Mouse (Mus musculus): ENCODE results near the gene Vangl2.

Vangl2 gene

DNA sequence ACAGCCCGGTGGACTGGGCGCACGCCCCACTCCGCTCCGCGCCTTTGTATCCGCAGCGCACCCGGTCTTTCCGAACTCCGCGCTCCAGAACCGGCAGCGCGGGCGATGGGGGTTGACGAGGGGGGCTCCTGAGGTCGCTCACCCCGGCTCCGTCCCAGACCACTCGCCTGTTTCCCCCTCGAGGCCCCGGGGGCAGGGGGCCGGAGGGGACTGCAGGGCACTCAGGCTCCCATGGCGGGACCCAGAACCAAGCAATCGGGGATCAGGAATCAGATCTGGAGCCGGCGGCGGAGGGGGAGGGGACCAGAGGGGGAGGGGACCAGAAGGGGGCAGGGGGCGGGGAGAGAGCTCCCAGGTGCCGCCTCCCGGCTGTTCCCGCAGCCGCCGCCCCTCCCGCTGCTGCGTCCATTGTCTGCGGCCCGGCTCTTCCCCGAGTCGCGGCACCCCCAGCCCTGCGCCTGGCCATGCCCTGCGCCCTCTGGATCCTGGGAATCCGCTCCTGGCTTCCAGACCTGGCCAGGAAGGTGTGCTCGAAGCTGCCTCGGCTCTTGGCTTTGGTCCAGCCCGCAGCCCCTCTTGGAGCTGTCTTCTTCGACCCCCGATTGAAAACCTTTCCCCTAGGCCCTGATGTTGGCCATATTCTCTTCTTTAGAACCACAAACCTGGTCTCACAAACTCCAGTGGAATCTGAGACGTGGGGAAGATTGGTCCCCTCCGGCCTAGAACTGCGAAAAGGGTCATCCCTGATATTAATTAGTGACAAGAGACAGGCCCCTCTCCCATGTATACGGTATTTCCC, 1.0 kb downstream of the Vangl2 start:
- DNase-seq = peak; percentile 90

- DNase-seq = peak; percentile 65
Observed at GRCm38 (mm10) chr1:172026201-172026901, 1.9 kb downstream of the Vangl2 start.

DNA sequence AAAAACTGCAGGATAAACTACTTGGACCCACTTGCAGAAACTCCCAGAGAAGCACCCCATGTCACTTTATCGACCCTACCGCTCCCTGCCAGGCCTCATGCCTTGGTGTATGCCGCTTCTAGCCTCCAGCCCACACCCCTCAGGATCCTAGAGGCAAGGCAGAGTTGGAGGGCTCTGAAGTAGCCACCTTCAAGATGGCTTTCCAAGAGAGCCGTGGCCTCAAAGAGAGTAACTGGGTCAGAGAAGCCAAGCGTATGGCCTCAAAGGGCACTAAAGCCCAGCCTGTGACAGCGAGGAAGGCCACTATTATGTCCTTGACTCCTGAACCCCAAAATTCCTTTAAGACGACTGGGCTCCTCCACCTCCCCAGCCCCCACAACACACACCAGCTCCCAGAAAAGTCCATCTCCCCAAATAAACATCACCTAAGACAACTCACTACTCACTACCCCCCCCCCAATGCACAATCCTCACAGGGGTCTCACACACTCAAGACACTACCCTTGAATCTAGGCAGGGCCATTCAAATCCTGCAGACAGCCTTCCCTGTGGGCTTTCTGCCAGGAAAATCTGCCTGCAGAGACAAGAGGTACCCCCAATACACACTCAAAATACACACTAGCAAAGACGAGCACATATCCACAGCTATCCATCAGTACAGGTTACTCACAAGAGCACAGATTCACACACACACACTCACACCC, 2.9 kb downstream of the Vangl2 start:
- no peak for DNase-seq

GRCm38 (mm10) chr1:172024140-172024895, 3.9 kb downstream of the Vangl2 start:
- no peak for DNase-seq

- no peak for DNase-seq
Observed at GRCm38 (mm10) chr1:172019863-172020521, 8.3 kb downstream of the Vangl2 start.

DNA sequence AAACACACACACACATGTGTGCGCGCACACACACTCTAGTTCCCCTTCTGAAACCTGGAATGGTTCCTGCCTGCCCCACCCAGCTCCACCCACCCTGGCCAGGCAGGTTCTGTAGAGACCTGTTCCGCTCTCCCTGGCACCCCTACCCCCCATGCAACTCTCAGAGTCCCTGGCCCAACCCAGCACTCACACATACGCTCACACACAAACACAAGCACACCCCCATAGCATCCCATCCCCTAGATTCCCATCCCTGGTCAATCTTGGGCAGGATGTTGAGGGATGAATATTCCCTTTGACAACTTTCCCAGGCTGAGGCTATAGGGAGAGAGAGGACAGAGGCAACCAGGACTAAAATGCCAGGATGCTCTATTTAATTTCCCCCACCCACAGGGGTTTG, 8.9 kb downstream of the Vangl2 start:
- DNase-seq = no peak

- no peak for DNase-seq
Observed at GRCm38 (mm10) chr1:172018336-172019311, 9.6 kb downstream of the Vangl2 start.

GRCm38 (mm10) chr1:172017517-172018070, 10.7 kb downstream of the Vangl2 start:
- DNase-seq = no peak

- no peak for DNase-seq
Observed at GRCm38 (mm10) chr1:172016660-172017516, 11.4 kb downstream of the Vangl2 start.

- DNase-seq = peak; percentile 42
Observed at GRCm38 (mm10) chr1:172016031-172016430, 12.2 kb downstream of the Vangl2 start.

- peak; percentile 73 for DNase-seq
Observed at GRCm38 (mm10) chr1:172015312-172015939, 12.8 kb downstream of the Vangl2 start.

- no peak for DNase-seq
Observed at GRCm38 (mm10) chr1:172014771-172015170, 13.5 kb downstream of the Vangl2 start.

DNA sequence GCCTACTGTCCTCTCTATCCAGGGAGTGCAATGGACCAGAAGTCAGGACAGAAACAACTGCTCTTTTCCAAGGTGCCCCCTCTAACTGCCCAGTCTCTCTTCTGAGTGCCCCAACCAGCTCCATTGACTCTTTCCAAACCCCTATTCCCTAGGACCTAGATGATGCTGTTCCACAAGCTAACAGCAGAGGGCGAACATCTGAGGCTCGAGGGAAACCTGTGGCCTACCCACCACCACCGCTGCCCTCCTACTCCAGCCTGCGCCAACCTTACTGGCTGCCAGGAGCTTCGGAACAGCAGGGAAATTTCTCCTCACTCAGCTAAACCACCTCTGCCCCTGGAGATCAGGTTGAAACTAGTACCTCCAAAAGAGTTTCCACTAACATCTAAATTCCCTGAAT, 16.2 kb downstream of the Vangl2 start:
- DNase-seq = peak; percentile 70

DNA sequence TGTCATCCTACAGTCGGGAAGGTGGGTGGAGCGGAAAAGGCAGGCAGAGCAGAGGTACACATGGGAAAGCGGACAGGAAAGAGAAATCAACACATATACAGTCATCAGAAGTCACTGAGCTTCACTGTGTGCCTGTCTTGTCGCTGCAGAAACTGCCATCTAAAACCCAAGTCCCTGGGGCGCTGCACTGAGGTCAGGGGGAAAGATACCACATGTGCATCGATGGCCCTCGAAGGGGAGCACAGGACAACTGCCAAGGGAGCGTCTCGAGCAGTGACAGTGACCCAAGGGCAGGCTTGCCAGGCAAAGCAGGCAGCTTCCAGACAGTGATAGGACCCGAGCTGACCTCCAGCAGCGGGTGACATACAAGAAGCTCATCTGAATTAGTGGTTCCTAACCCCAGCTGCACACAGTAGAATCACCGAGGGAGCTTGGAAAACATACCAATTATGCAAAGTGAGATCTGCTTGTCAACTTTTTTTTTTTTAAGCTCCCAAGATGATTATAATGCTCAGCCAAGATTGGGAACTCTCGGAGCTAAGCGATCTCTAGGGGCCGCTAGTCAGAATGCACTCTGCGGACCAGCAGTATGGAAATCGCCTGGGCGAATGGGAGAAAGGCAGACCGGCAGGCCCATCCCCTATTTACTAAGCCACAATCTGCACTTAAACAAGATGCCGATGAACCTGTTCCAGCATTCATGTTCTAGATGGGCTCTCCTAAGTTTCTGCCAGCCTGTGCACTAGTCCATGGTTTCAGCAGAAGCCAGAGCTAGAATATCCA, 18.0 kb downstream of the Vangl2 start:
- no peak for DNase-seq

DNA sequence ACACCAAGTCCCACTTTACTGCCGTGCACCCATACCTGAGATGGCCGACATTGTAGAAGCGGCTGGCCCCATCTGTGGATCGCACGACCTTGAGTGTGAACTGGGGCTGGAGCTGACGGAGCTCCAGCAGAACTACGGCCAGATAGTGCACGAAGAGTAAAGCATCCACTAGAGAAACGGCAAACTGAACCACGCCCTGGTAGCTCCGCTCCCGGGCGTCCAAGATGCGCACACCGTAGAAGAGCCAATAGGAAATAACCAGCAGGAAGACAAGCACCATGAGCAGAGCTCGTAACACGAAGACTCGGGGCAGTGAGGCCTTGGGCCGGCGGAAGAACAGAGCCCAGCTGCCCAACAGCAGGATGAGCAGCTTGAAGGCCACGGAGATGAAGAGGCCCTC, 18.8 kb downstream of the Vangl2 start:
- no peak for DNase-seq

DNA sequence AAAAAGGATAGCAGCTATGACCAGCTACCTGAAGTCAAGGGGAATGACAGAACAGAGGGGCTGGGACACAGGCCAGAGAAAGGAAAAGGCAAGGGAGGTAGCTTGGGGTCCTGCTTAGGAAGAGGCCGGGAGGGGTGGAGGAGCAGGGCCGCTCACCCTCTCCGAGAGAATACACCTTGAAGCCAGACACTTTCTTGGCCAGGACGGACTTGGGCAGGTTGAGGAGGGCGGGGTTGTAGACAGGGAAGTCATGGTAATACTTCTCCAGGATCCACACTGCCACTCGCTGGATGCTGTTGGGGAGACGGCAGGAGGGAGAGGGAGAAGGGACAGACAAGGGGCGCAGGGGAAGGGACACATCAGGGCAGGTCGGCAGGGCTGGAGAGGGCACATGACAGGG, 19.9 kb downstream of the Vangl2 start:
- no peak for DNase-seq

GRCm38 (mm10) chr1:172007761-172008160, 20.5 kb downstream of the Vangl2 start:
- DNase-seq = no peak

- no peak for DNase-seq
Observed at GRCm38 (mm10) chr1:172001665-172002064, 26.6 kb downstream of the Vangl2 start.
